In the genomic region with DNA sequence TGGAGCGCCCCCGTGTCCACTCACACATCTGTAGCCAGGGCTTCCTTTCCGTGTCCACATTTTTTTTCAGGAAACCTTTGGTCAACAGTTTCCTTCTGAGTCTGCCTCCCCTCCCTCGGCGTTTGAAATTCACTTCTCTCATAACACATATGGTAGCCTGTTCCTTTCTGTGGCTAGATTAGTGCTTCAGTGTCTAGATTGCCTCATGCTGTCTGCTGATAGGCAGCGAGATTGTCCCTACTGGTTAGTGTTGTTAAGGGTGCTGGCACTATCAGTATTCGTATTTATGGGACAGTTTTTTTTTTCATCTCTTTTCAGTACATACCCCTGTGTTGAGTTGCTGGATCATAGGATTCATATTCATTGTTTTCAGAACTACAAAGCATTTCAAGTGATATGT, we compare ENCODE assay signal across 26 mouse cellular contexts. TPM values are rescaled to one million over a fixed set of nuclear protein-coding genes. Genes with fewer than 3 reads are reported as not detected.
DNase-seq lines count a peak whose midpoint lies in the region; ATAC-seq and TF ChIP-seq lines count a peak whose summit lies in the region.
"Had no signal": no experiment of that assay in that cellular context is flagged by ENCODE, and none has a peak within 500 bp of the region (broad histone marks: within the 10 kb centered on the region; RNA-seq: fewer than 3 reads in every experiment).

No protein-coding gene starts in this region.

- peak; percentile 47; the same call in 1 of the 2 replicates for TF ChIP-seq EP300 in liver, embryonic 14.5 days (IDR thresholded peaks at IDR 0.05; ENCODE audit: low read depth)

- H3K9me3 ChIP-seq in neural tube, embryonic 14.5 days (ENCODE audit: control insufficient read depth, low read length), result no peaks in the 10 kb centered on the region
- no peaks in the 10 kb centered on the region for H3K9me3 ChIP-seq in neural tube, embryonic 15.5 days (replicated peaks)
- no peaks in the 10 kb centered on the region for H3K9me3 ChIP-seq in liver, embryonic 14.5 days (ENCODE audit: control insufficient read depth, low read length)
- H3K9me3 ChIP-seq: heart, embryonic 13.5 days; kidney, embryonic 15.5 days had no signal

- no peak overlapping the region for H3K4me3 ChIP-seq in neural tube, embryonic 14.5 days (ENCODE audit: low read depth, low read length)
- no peak overlapping the region for H3K4me3 ChIP-seq in neural tube, embryonic 15.5 days (replicated peaks)
- H3K4me3 ChIP-seq in liver, embryonic 14.5 days (ENCODE audit: insufficient read depth in 1 of 2, low read depth in 2 of 2, low read length in 2 of 2), result no peak overlapping the region
- H3K4me3 ChIP-seq: erythroblast, embryonic 14.5 days; gastrocnemius, adult 2 months; heart, embryonic 13.5 days; kidney, embryonic 15.5 days; left cerebral cortex, adult 2 months had no signal

- no peak overlapping the region for H3K4me2 ChIP-seq in neural tube, embryonic 14.5 days (ENCODE audit: low read depth, low read length)
- H3K4me2 ChIP-seq in neural tube, embryonic 15.5 days, result no peak overlapping the region
- H3K4me2 ChIP-seq in liver, embryonic 14.5 days (ENCODE audit: low read depth), result no peak overlapping the region
- H3K4me2 ChIP-seq: heart, embryonic 13.5 days; kidney, embryonic 15.5 days; midbrain, embryonic 11.5 days had no signal

- peaks cover 2% of the 10 kb centered on the region; the same call in 1 of the 2 replicates for H3K4me1 ChIP-seq in neural tube, embryonic 14.5 days (ENCODE audit: control insufficient read depth, insufficient read depth, low read length)
- peaks cover 9% of the 10 kb centered on the region; the same call in 1 of the 2 replicates for H3K4me1 ChIP-seq in neural tube, embryonic 15.5 days
- peaks cover 0 to 11% of the 10 kb centered on the region in 2 experiments; a peak in 2 of 4 replicates for H3K4me1 ChIP-seq in liver, embryonic 14.5 days (replicated peaks; ENCODE audit: control insufficient read depth in 2 of 2, insufficient read depth in 2 of 2, low read length in 1 of 2)
- H3K4me1 ChIP-seq: heart, embryonic 13.5 days had no signal

- peak overlapping the region; percentile 48; the same call in 1 of the 2 replicates for H3K27ac ChIP-seq in neural tube, embryonic 14.5 days (ENCODE audit: low read depth, low read length)
- H3K27ac ChIP-seq in neural tube, embryonic 15.5 days (replicated peaks), result no peak overlapping the region
- no peak overlapping the region for H3K27ac ChIP-seq in liver, embryonic 14.5 days
- H3K27ac ChIP-seq: gastrocnemius, adult 2 months; heart, embryonic 13.5 days; kidney, embryonic 15.5 days; left cerebral cortex, adult 2 months had no signal

- TF ChIP-seq CTCF in liver, embryonic 14.5 days (IDR thresholded peaks at IDR 0.05; ENCODE audit: low read depth), result no peak

- no peak overlapping the region for H3K9ac ChIP-seq in neural tube, embryonic 14.5 days (replicated peaks; ENCODE audit: low read depth, low read length)
- no peak overlapping the region for H3K9ac ChIP-seq in neural tube, embryonic 15.5 days (replicated peaks)
- no peak overlapping the region for H3K9ac ChIP-seq in liver, embryonic 14.5 days (replicated peaks)
- H3K9ac ChIP-seq: heart, embryonic 13.5 days; kidney, embryonic 15.5 days had no signal

- peak; percentile 20 for DNase-seq in c-Kit-positive CD71-positive TER-119-negative erythroid progenitor cells, embryonic 14.5 days (ENCODE audit: low read depth)
- DNase-seq in liver, embryonic 14.5 days (ENCODE audit: low read depth in 3 of 3, low spot score in 3 of 3), result peak in 2 of 3 experiments; percentile 20 to 26
- no peak for DNase-seq in urinary bladder, postnatal 10 days (ENCODE audit: low spot score)
- no peak for DNase-seq in lung, postnatal 4 days
- DNase-seq: adrenal gland, adult 2 months; cerebellum, adult 11 months; cerebellum, adult 9-11 months; gastrocnemius, adult 2 months; gastrocnemius, postnatal 36 days; heart, postnatal 10 days; kidney, adult 18-20 months; kidney, postnatal 25 days; lung, adult 18-20 months; thymus, adult 2 months; thymus, postnatal 4 days had no signal

- no peak for ATAC-seq in neural tube, embryonic 14.5 days (ENCODE audit: low read depth)
- ATAC-seq in neural tube, embryonic 15.5 days (ENCODE audit: low FRiP score), result no peak
- peak; percentile 45; the same call in 1 of the 2 replicates for ATAC-seq in liver, embryonic 14.5 days (ENCODE audit: insufficient read depth)
- ATAC-seq: forebrain, embryonic 16.5 days; hindbrain, embryonic 16.5 days; lung, postnatal 0 days; midbrain, embryonic 16.5 days had no signal

- WGBS in neural tube, embryonic 14.5 days, result 73% methylated on average over 7 of the region's 7 CpGs
- WGBS in neural tube, embryonic 15.5 days, result 77% methylated on average over 7 of the region's 7 CpGs
- WGBS in liver, embryonic 14.5 days (ENCODE audit: insufficient replicate concordance), result 10% methylated on average over 7 of the region's 7 CpGs

- no peaks in the 10 kb centered on the region for H3K36me3 ChIP-seq in neural tube, embryonic 14.5 days (ENCODE audit: control insufficient read depth, insufficient read depth, low read length)
- H3K36me3 ChIP-seq in neural tube, embryonic 15.5 days, result no peaks in the 10 kb centered on the region
- no peaks in the 10 kb centered on the region for H3K36me3 ChIP-seq in liver, embryonic 14.5 days (replicated peaks; ENCODE audit: control insufficient read depth, insufficient read depth, low read depth)
- H3K36me3 ChIP-seq: kidney, embryonic 15.5 days had no signal

- no peaks in the 10 kb centered on the region for H3K27me3 ChIP-seq in neural tube, embryonic 14.5 days (ENCODE audit: control insufficient read depth, insufficient read depth, low read length)
- no peaks in the 10 kb centered on the region for H3K27me3 ChIP-seq in neural tube, embryonic 15.5 days (replicated peaks)
- H3K27me3 ChIP-seq in liver, embryonic 14.5 days (ENCODE audit: control insufficient read depth, insufficient read depth, low read length), result no peaks in the 10 kb centered on the region
- H3K27me3 ChIP-seq: heart, embryonic 13.5 days; kidney, embryonic 15.5 days had no signal

RNA-seq across cellular contexts. Expression of a gene that starts 53.7 kb away (rescaled TPM):
- 63.7 and 118 TPM in 2 replicates for polyA plus RNA-seq in neural tube, embryonic 14.5 days (2014; fragmentation: Nextera tagmentation; extraction: Ambion mirVana)
- 103 and 187 TPM in 2 replicates for polyA plus RNA-seq in neural tube, embryonic 15.5 days (2015; fragmentation: Nextera tagmentation; extraction: Ambion mirVana)
- polyA plus RNA-seq in liver, embryonic 14.5 days (2012; rRNA removed), result 92.3 and 92.7 TPM in 2 replicates
- polyA plus RNA-seq in liver, embryonic 14.5 days (2014; fragmentation: Nextera tagmentation; extraction: Ambion mirVana), result 163 and 165 TPM in 2 replicates

RNA-seq across cellular contexts. Expression of a gene that starts 54.0 kb away (rescaled TPM):
- 1.5 and 2.8 TPM in 2 replicates for polyA plus RNA-seq in neural tube, embryonic 14.5 days (2014; fragmentation: Nextera tagmentation; extraction: Ambion mirVana)
- 3.3 and 3.6 TPM in 2 replicates for polyA plus RNA-seq in neural tube, embryonic 15.5 days (2015; fragmentation: Nextera tagmentation; extraction: Ambion mirVana)
- 1.8 and 2.6 TPM in 2 replicates for polyA plus RNA-seq in liver, embryonic 14.5 days (2012; rRNA removed)
- polyA plus RNA-seq in liver, embryonic 14.5 days (2014; fragmentation: Nextera tagmentation; extraction: Ambion mirVana), result 1.6 TPM in 2 replicates
- polyA plus RNA-seq: erythroblast, embryonic 14.5 days had no signal

Comparison
In these comparisons a context has a peak if more than half of its experiments do, and no peak if none do; other contexts are left out.
1. DNase-seq: peak in c-Kit-positive CD71-positive TER-119-negative erythroid progenitor cells, embryonic 14.5 days (single experiment) and liver, embryonic 14.5 days (2 of 3); none in urinary bladder, postnatal 10 days (single experiment) and lung, postnatal 4 days (0 of 2).